Mouse (Mus musculus) spleen, adult 2 months (tissue): ENCODE measurements around the gene Trpm4.

ENCODE experiments used
- CTCF ChIP-seq: fragments of 200-500 bp; IDR thresholded peaks from 2 replicates; pipeline ENCODE4 v1.5.1; 2011; ENCODE audit warnings: mild to moderate bottlenecking, inconsistent platforms; ENCODE audit not compliant: insufficient read depth, insufficient read length, insufficient replicate concordance; ENCODE audit errors: extremely low read depth
- POLR2A ChIP-seq: fragments of 200-500 bp; IDR thresholded peaks from 2 replicates; pipeline ENCODE4 v1.6.1; 2011; ENCODE audit warnings: low read depth, low read length, inconsistent platforms

DNA sequence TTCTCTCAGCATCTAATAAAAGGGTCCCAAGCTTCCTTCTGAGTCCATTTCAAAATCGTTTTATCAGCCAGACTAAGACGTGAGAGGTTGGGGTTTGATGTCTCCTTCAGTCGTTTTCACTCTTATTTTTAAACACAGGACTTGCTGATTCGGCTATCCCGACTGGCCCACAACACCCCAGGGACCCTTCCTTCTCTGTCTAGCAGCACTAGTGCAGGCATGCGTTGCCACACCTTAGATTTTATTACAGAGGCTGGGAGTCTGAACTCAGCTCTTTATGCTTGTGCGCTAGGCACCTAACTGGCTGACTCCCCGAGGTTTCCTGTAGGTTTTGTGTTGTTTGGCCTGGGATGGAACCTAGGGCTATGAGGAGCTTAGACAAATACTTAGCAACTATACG, 20.1 kb downstream of the Trpm4 start:
- TF ChIP-seq CTCF (no peak), POLR2A (no peak)
